Mouse (Mus musculus) kidney, embryonic 15.5 days (tissue): ENCODE measurements around the gene Mga. TPM values are rescaled to one million over a fixed set of nuclear protein-coding genes. Genes with fewer than 3 reads are reported as not detected.

ENCODE experiments used
- ATAC-seq: fragments of 200-750 bp; cut with Nextera tagmentation; replicated peaks from 2 replicates; pipeline ENCODE4 v1.8.0; 2017; ENCODE audit warnings: moderate TSS enrichment; ENCODE audit not compliant: low FRiP score
- H3K27ac ChIP-seq: fragments of 300-500 bp; sonication (generic); 2 replicates; pipeline ENCODE4 v1.5.1; 2015; ENCODE audit warnings: mild to moderate bottlenecking, inconsistent platforms
- H3K27me3 ChIP-seq: fragments of 300-500 bp; sonication (generic); 2 replicates; pipeline ENCODE4 v1.6.1; 2015; ENCODE audit warnings: inconsistent platforms
- H3K36me3 ChIP-seq: fragments of 300-500 bp; sonication (generic); 2 replicates; pipeline ENCODE4 v1.6.1; 2015; ENCODE audit warnings: inconsistent platforms
- H3K4me1 ChIP-seq: fragments of 300-500 bp; sonication (generic); 2 replicates; pipeline ENCODE4 v1.6.1; 2015; ENCODE audit warnings: inconsistent platforms
- H3K4me2 ChIP-seq: fragments of 300-500 bp; sonication (generic); 2 replicates; pipeline ENCODE4 v1.6.1; 2015; ENCODE audit warnings: moderate library complexity, mild to moderate bottlenecking, inconsistent platforms
- H3K4me3 ChIP-seq: fragments of 300-500 bp; sonication (generic); replicated peaks from 2 replicates; pipeline ENCODE4 v1.5.1; 2015; ENCODE audit warnings: mild to moderate bottlenecking, inconsistent platforms
- H3K9ac ChIP-seq: fragments of 300-500 bp; sonication (generic); 2 replicates; pipeline ENCODE4 v1.6.1; 2015; ENCODE audit warnings: mild to moderate bottlenecking, inconsistent platforms
- H3K9me3 ChIP-seq: fragments of 300-500 bp; sonication (generic); replicated peaks from 2 replicates; pipeline ENCODE4 v1.6.1; 2016; ENCODE audit warnings: inconsistent platforms
- WGBS: fragments of 180-500 bp; shearing (Covaris S2); methylation state at CpG from one replicate; pipeline ENCODE4 v1.1.7; 2015; ENCODE audit warnings: mixed read lengths; 5-methylcytosine and 5-hydroxymethylcytosine counted together
- polyA plus RNA-seq: library from polyadenylated mRNA; unstranded; fragments of >200 nt; fragmentation: Nextera tagmentation; extraction: Ambion mirVana; gene quantifications from 2 replicates; pipeline ENCODE4 v1.2.1, GENCODE M21; 2015

Mga gene
- polyA plus RNA-seq, 1 experiment from 2014 or later = 31.7 TPM

- Histone ChIP-seq H3K27ac (no peak overlapping the region), H3K9me3 (no peaks in the 10 kb centered on the region), H3K4me2 (no peak overlapping the region), H3K27me3 (no peaks in the 10 kb centered on the region), H3K36me3 (no peaks in the 10 kb centered on the region), H3K4me1 (peaks cover 30% of the 10 kb centered on the region), H3K4me3 (no peak overlapping the region), H3K9ac (no peak overlapping the region)
- ATAC-seq = no peak; the same call in 1 of the 2 replicates
- WGBS = 54% methylated on average over 2 of the region's 2 CpGs
Observed at GRCm38 (mm10) chr2:119992349-119992748, 95.3 kb downstream of the Mga start.

- Histone ChIP-seq H3K4me2 (no peak overlapping the region), H3K36me3 (no peaks in the 10 kb centered on the region), H3K4me3 (no peak overlapping the region), H3K9ac (no peak overlapping the region), H3K9me3 (no peaks in the 10 kb centered on the region), H3K27me3 (no peaks in the 10 kb centered on the region), H3K27ac (no peak overlapping the region), H3K4me1 (peaks cover 36% of the 10 kb centered on the region)
- ATAC-seq = no peak
- WGBS = 50% methylated on average over 2 of the region's 2 CpGs
Observed at GRCm38 (mm10) chr2:119993515-119993914, 96.5 kb downstream of the Mga start.

DNA sequence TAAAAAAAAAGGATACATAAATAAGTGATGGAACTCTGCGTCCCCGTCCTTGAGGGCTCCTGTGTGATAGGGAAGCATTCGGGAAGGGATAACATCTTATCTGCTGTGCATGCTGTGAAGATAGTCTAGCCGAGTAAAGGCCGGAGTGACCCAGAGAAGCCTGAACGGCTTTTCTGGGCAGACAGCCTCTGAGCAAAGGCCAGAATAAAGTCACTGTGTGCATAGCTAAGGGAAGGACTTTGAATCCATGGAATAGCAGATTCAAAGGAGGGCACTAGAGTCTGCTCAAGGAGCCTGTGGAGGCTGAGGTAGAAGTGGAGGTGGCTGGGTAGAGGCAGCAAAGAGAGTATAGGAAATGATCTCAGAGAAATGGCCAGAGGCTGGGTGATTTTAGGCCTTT is 97.8 kb downstream of the Mga start:
- peak overlapping the region; percentile 96 for H3K27ac ChIP-seq
- H3K27me3 ChIP-seq = no peaks in the 10 kb centered on the region
- H3K9ac ChIP-seq = no peak overlapping the region
- 76% methylated on average over 6 of the region's 6 CpGs for WGBS
- no peaks in the 10 kb centered on the region for H3K9me3 ChIP-seq
- H3K4me2 ChIP-seq = no peak overlapping the region
- ATAC-seq = no peak
- H3K4me1 ChIP-seq = peaks cover 36% of the 10 kb centered on the region
- H3K36me3 ChIP-seq = peaks cover 5% of the 10 kb centered on the region; the same call in 1 of the 2 replicates
- no peak overlapping the region for H3K4me3 ChIP-seq

DNA sequence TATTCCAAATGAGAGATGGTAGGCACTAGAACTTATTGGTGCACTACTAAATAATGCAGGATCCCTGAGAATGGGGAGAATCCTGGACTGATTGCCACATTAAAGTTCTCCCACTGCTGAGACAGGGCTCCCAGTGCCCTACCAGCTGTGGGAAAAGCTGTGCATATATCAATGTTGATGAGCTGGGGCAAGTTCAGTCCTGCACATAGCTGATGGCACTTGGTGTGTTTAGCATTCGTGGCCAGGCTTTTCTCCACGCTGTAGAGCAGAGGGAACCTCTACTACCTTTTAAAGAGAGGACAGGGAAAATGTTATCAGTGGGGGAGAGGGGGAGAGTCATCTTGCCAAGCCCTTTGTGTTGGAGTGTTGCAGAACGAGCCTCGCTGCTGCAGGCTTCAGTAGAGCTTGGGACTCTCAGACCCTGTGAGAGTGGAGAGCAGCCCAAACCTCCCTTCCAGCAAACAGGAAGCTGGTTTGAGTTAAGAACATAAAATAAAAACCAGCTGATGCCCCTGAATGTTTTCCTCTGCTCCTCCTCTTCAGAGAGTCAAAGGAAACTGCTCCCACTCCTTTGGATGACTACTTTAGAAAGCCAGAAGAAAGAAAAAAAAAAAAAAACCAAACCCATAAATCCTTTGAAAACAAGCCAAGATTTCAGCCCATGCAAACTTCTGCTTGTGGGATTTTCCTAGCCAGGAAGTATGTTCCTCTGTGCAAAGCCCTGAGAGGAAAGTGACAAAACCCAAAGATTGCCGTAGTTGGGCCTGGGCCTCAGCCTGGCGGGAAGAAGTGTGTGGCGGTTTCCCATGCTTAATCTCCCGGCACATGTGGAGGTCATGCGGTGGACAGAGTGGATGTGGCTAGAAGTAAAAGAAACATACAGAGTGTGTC is 98.6 kb downstream of the Mga start:
- no peaks in the 10 kb centered on the region for H3K9me3 ChIP-seq
- peak; percentile 52 for ATAC-seq
- H3K4me3 ChIP-seq = no peak overlapping the region
- no peaks in the 10 kb centered on the region for H3K27me3 ChIP-seq
- peak overlapping the region; percentile 96 for H3K27ac ChIP-seq
- H3K9ac ChIP-seq = no peak overlapping the region
- peak overlapping the region; percentile 30; the same call in 1 of the 2 replicates for H3K4me2 ChIP-seq
- peaks cover 5% of the 10 kb centered on the region; the same call in 1 of the 2 replicates for H3K36me3 ChIP-seq
- H3K4me1 ChIP-seq = peaks cover 38% of the 10 kb centered on the region
- WGBS = 35% methylated on average over 9 of the region's 9 CpGs

DNA sequence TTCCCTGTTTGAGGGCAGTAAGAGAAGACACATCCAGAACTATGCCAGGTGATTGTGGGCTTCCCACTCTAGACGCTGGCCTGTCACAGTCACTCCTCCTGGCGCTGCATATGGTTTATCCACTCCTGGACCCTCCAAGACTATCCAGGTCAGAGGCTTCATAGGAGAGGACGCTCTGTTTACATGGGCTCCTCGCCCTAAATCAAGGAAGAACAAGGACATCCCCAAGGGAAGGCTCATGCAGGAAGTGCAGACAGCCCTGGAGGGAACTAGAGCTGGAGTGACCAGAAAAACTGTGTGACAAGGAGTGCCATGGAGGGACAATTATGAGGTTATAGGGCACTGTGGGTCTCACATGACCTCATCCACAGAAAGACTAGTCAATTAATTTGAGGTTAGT is 100.3 kb downstream of the Mga start:
- no peak overlapping the region for H3K9ac ChIP-seq
- H3K9me3 ChIP-seq = no peaks in the 10 kb centered on the region
- H3K4me3 ChIP-seq = no peak overlapping the region
- no peaks in the 10 kb centered on the region for H3K27me3 ChIP-seq
- 0 out of 2 replicates have a peak overlapping the region, but pooled peaks have one; percentile 96 for H3K27ac ChIP-seq
- H3K4me2 ChIP-seq = no peak overlapping the region
- peaks cover 9% of the 10 kb centered on the region; the same call in 1 of the 2 replicates for H3K36me3 ChIP-seq
- 76% methylated on average over 4 of the region's 4 CpGs for WGBS
- no peak for ATAC-seq
- peaks cover 51% of the 10 kb centered on the region for H3K4me1 ChIP-seq

DNA sequence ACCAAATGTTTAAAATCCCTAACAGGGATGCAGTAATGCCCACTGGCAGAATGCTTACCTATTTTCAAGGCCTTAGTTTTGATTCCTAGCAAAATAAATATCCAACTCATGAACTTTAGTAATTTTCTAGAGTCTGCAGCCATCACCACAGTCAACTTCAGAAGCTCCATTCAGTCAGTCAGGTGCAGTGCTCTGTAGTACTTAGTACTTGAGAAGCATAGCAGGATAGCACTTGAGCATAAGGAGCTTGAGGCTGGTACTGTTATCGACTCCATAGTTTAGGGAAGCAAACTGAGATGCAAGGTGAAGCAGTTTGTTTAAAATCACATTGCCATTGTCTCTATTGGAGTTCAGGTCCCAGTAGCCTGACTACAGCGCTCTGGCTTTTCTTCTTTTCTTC is 102.7 kb downstream of the Mga start:
- H3K9me3 ChIP-seq = no peaks in the 10 kb centered on the region
- no peak overlapping the region for H3K4me2 ChIP-seq
- ATAC-seq = no peak
- peaks cover 44% of the 10 kb centered on the region for H3K4me1 ChIP-seq
- H3K27me3 ChIP-seq = no peaks in the 10 kb centered on the region
- H3K27ac ChIP-seq = no peak overlapping the region
- 95% methylated on average over 2 of the region's 2 CpGs for WGBS
- H3K9ac ChIP-seq = no peak overlapping the region
- H3K36me3 ChIP-seq = peaks cover 13% of the 10 kb centered on the region
- H3K4me3 ChIP-seq = no peak overlapping the region

GRCm38 (mm10) chr2:120000882-120001584 is 104.0 kb downstream of the Mga start:
- no peak overlapping the region for H3K4me2 ChIP-seq
- ATAC-seq = 0 out of 2 replicates have a peak, but pooled peaks have one; percentile 46
- no peak overlapping the region for H3K4me3 ChIP-seq
- no peak overlapping the region for H3K9ac ChIP-seq
- WGBS = 50% methylated on average over 3 of the region's 3 CpGs
- H3K27me3 ChIP-seq = no peaks in the 10 kb centered on the region
- H3K36me3 ChIP-seq = peaks cover 15% of the 10 kb centered on the region
- H3K4me1 ChIP-seq = peaks cover 32% of the 10 kb centered on the region
- H3K27ac ChIP-seq = peak overlapping the region; percentile 46
- no peaks in the 10 kb centered on the region for H3K9me3 ChIP-seq

DNA sequence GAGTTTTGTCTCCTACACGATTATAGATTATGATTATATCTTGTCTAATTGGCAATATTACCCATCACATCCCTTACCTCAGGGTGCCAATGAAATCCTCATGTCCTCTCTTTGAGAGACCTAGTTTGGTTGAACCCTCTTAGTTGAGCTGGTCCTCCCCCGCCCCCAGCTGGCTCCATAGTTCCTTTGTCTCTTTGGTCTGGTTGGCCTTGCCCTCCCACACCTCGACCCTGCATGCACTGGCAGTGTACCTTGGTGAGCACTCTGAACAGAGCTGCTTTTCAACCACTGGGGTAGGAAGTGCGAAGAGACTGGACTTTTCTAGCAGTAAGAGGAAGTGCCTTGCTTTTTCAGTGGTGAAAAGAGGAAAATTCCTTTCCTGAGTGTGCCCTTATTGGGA is 104.9 kb downstream of the Mga start:
- H3K36me3 ChIP-seq = peaks cover 15% of the 10 kb centered on the region
- ATAC-seq = no peak

DNA sequence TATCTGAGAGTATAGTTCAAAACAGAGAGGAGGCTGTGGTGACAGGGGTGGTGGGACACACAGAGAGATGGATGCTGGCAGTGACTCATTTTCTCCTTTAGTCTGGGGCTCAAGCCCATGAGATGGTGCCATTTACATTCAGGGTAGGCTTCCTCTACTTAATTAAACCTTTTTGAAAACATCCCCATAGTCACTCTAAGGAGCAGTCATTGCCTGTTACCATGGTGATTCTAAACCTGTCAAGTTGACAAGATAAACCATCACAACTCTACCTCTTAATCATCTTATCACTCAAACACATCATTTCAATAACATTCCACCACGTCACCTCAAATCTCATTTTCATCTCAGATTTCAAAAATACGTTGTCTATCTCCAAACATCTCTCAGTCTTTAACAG is 106.9 kb downstream of the Mga start:
- Histone ChIP-seq H3K9me3 (no peaks in the 10 kb centered on the region), H3K4me3 (no peak overlapping the region), H3K36me3 (peaks cover 12% of the 10 kb centered on the region), H3K4me2 (no peak overlapping the region), H3K9ac (no peak overlapping the region), H3K27me3 (no peaks in the 10 kb centered on the region), H3K27ac (no peak overlapping the region), H3K4me1 (peaks cover 21% of the 10 kb centered on the region)
- WGBS = 91% methylated on average over 2 of the region's 2 CpGs
- ATAC-seq = no peak

More for the DNA sequence above, 104.9 kb downstream of the Mga start:
- no peak overlapping the region for H3K4me3 ChIP-seq
- no peaks in the 10 kb centered on the region for H3K9me3 ChIP-seq
- H3K9ac ChIP-seq = no peak overlapping the region
- peaks cover 26% of the 10 kb centered on the region for H3K4me1 ChIP-seq
- H3K4me2 ChIP-seq = no peak overlapping the region
- H3K27me3 ChIP-seq = no peaks in the 10 kb centered on the region
- 0 out of 2 replicates have a peak overlapping the region, but pooled peaks have one; percentile 9 for H3K27ac ChIP-seq
- whole genome bisulfite sequencing = 68% methylated on average over 4 of the region's 4 CpGs

DNA sequence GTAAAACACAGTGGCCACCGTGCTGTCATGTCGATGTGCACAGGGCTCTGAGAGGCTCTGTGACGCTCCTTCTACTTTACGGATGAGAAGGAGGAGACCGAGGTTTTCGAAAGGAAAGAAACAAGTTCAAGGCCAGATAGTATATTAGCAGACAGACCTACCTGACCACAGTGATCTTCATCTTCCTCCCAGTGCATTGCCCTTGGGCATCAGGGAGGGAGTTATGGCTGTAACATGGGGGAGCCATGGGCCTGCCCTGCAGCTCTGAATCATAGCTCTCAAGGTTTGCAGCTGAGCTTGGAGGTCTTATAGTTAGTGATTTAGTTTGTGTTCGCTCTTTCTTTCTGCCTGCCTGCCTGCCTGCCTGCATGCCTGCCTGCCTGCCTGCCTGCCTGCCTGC is 109.7 kb downstream of the Mga start:
- H3K9me3 ChIP-seq = no peaks in the 10 kb centered on the region
- no peak overlapping the region for H3K4me3 ChIP-seq
- H3K36me3 ChIP-seq = peaks cover 5% of the 10 kb centered on the region; the same call in 1 of the 2 replicates
- ATAC-seq = no peak
- H3K4me2 ChIP-seq = no peak overlapping the region
- H3K27me3 ChIP-seq = no peaks in the 10 kb centered on the region
- no peak overlapping the region for H3K9ac ChIP-seq
- H3K27ac ChIP-seq = no peak overlapping the region
- peaks cover 11% of the 10 kb centered on the region; the same call in 1 of the 2 replicates for H3K4me1 ChIP-seq
- WGBS = 96% methylated on average over 7 of the region's 7 CpGs

GRCm38 (mm10) chr2:120007680-120008210 is 110.7 kb downstream of the Mga start:
- Histone ChIP-seq H3K36me3 (peaks cover 9% of the 10 kb centered on the region; the same call in 1 of the 2 replicates), H3K27ac (no peak overlapping the region), H3K4me3 (no peak overlapping the region), H3K4me1 (0 out of 2 replicates have a peak, but pooled peaks cover 7% of the 10 kb centered on the region), H3K9ac (no peak overlapping the region), H3K4me2 (no peak overlapping the region), H3K27me3 (no peaks in the 10 kb centered on the region), H3K9me3 (no peaks in the 10 kb centered on the region)
- WGBS = 88% methylated on average over 4 of the region's 4 CpGs
- ATAC-seq = no peak

DNA sequence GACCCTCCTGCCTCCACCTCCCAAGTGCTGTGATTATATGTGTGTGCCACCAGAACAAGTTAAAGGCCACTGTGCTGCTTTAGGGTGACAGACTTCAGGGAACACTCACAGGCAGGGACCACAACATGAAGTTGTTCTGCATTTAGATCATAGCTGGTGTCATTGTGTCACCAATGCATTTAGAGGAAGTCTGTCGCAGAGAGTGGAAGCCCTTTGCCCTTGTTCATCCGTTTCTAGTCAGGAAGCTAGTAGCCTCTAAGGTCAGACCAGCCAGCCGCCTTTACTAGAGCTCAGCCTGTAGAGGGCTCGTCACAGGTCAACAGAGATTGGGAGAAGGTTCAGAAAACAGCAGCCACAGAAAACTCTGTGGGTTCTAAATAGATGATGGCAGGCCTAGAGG is 111.6 kb downstream of the Mga start:
- Histone ChIP-seq H3K9me3 (no peaks in the 10 kb centered on the region), H3K9ac (no peak overlapping the region), H3K27me3 (no peaks in the 10 kb centered on the region), H3K36me3 (peaks cover 16% of the 10 kb centered on the region; the same call in 1 of the 2 replicates), H3K4me3 (no peak overlapping the region), H3K27ac (peak overlapping the region; percentile 14; the same call in 1 of the 2 replicates), H3K4me2 (no peak overlapping the region), H3K4me1 (0 out of 2 replicates have a peak, but pooled peaks cover 7% of the 10 kb centered on the region)
- no peak for ATAC-seq
- 22% methylated on average over 4 of the region's 4 CpGs for WGBS
